Mouse (Mus musculus) hindbrain, postnatal 0 days (tissue): ENCODE measurements around the gene Meioc. TPM values are rescaled to one million over a fixed set of nuclear protein-coding genes. Genes with fewer than 3 reads are reported as not detected.

ENCODE experiments used
- ATAC-seq: fragments of 200-750 bp; cut with Nextera tagmentation; 2 replicates; pipeline ENCODE4 v1.8.0; 2017; ENCODE audit warnings: mild to moderate bottlenecking, moderate TSS enrichment, moderate library complexity
- DNase-seq: peaks from one replicate; pipeline ENCODE4 v3.0.0-alpha.2; 2015; ENCODE audit warnings: low spot score
- H3K27ac ChIP-seq: fragments of 300-500 bp; sonication (generic); 2 replicates; pipeline ENCODE4 v1.5.1; 2014; ENCODE audit warnings: mild to moderate bottlenecking
- H3K27me3 ChIP-seq: fragments of 300-500 bp; sonication (generic); 2 replicates; pipeline ENCODE4 v1.6.1; 2014; ENCODE audit warnings: low read length, mixed read lengths; ENCODE audit not compliant: insufficient read depth
- H3K36me3 ChIP-seq: fragments of 300-500 bp; sonication (generic); 2 replicates; pipeline ENCODE4 v1.6.1; 2014; ENCODE audit warnings: low read length, mixed read lengths; ENCODE audit not compliant: insufficient read depth
- H3K4me1 ChIP-seq: fragments of 300-500 bp; sonication (generic); 2 replicates; pipeline ENCODE4 v1.6.1; 2014; ENCODE audit warnings: antibody characterized with exemption, low read length, mixed read lengths; ENCODE audit not compliant: insufficient read depth
- H3K4me2 ChIP-seq: fragments of 300-500 bp; sonication (generic); 2 replicates; pipeline ENCODE4 v1.6.1; 2014; ENCODE audit warnings: low read depth, mild to moderate bottlenecking, low read length, moderate library complexity, mixed read lengths
- H3K4me3 ChIP-seq: fragments of 300-500 bp; sonication (generic); 2 replicates; pipeline ENCODE4 v1.5.1; 2014; ENCODE audit warnings: low read length
- H3K9ac ChIP-seq: fragments of 300-500 bp; sonication (generic); replicated peaks from 2 replicates; pipeline ENCODE4 v1.6.1; 2014; ENCODE audit warnings: mild to moderate bottlenecking, low read length, moderate library complexity, mixed read lengths
- H3K9me3 ChIP-seq: fragments of 300-500 bp; sonication (generic); 2 replicates; pipeline ENCODE4 v1.6.1; 2016; ENCODE audit warnings: low read length, mixed read lengths
- CTCF ChIP-seq: IDR thresholded peaks from 2 replicates; pipeline ENCODE4 v1.5.1; 2016; ENCODE audit warnings: antibody characterized with exemption, control low read depth, low read depth
- WGBS: fragments of 180-500 bp; shearing (Covaris S2); extraction: QIAGEN DNeasy Blood & Tissue Kit; methylation state at CpG from one replicate; pipeline ENCODE4 v1.1.7; 2014; 5-methylcytosine and 5-hydroxymethylcytosine counted together
- polyA plus RNA-seq: library from polyadenylated mRNA; unstranded; fragments of >200 nt; fragmentation: Nextera tagmentation; extraction: Ambion mirVana; gene quantifications from 2 replicates; pipeline ENCODE4 v1.2.1, GENCODE M21; 2015
- total RNA-seq: library from RNA; depleted of rRNA; stranded (reverse); fragments of >200 nt; gene quantifications from 2 replicates; pipeline ENCODE4 v1.2.3, GENCODE M21; 2014; rRNA removed

Gene Meioc
- total RNA-seq (0.65 TPM in 1 of 2 replicates, not detected in the other), polyA plus RNA-seq (0.24 and 0.32 TPM in 2 replicates)

DNA sequence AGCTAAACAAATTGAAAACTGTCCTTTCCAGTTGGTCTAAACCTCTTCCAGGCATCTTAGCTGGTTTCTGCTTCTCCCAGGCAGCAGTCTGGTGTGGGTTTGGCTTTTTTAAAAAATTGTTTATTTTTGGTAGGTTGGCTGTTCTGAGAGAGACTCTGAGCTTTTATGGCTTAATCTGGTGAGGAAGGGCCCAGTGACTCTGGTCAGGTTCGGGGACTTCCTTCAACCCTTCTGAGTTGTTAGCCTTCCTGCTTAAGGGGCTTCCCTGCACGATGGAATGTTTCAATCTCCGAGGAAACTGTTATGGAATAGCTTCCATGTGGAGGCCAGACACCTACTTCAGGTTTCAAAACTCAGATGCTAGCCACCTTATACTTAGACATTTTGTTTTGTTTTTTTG lies at the start of gene Meioc:
TSS of gene Meioc (plus strand) at position 301 of the 400 bp plus-strand sequence.
- DNase-seq (no peak), ATAC-seq (no peak)
- H3K9me3 ChIP-seq = peaks cover 6% of the 10 kb centered on the region
- WGBS = 85% methylated on average over 3 of the region's 3 CpGs
- no peaks in the 10 kb centered on the region for H3K36me3 ChIP-seq
- no peak within 1 kb of the TSS for H3K9ac ChIP-seq
- TF ChIP-seq CTCF = no peak
- no peak within 1 kb of the TSS for H3K4me3 ChIP-seq
- peaks cover 11% of the 10 kb centered on the region; the same call in 1 of the 2 replicates for H3K27me3 ChIP-seq
- H3K4me1 ChIP-seq = no peaks in the 10 kb centered on the region
- H3K27ac ChIP-seq = no peak within 1 kb of the TSS
- no peak within 1 kb of the TSS for H3K4me2 ChIP-seq

DNA sequence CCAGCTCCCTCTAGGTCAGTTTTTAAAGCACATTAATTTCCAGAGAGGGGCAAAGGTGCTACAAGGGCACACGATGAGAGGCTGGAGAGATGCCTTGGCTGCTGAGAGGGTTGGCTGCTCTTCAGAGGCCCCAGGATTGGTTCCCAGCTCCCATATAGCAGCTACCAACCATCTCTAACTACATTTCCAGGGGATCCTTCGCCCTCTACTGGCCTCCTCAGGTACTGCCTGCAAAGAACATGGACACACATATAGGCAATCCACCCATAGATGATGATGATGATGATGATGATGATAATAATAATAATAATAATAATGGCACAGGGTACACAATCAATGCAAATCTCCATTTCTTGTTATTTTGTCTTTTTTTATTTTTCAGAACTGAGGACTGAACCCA lies 44.1 kb upstream of the Meioc start:
- H3K4me3 ChIP-seq = no peak overlapping the region
- no peaks in the 10 kb centered on the region for H3K27me3 ChIP-seq
- peaks cover 10% of the 10 kb centered on the region for H3K4me1 ChIP-seq
- H3K27ac ChIP-seq = no peak overlapping the region
- ATAC-seq (no peak), DNase-seq (no peak)
- no peak overlapping the region for H3K4me2 ChIP-seq
- no peak overlapping the region for H3K9ac ChIP-seq
- H3K9me3 ChIP-seq = no peaks in the 10 kb centered on the region
- H3K36me3 ChIP-seq = no peaks in the 10 kb centered on the region
- TF ChIP-seq CTCF = 0 out of 2 replicates have a peak, but pooled peaks have one; percentile 20
- 60% methylated on average over 2 of the region's 2 CpGs for WGBS

DNA sequence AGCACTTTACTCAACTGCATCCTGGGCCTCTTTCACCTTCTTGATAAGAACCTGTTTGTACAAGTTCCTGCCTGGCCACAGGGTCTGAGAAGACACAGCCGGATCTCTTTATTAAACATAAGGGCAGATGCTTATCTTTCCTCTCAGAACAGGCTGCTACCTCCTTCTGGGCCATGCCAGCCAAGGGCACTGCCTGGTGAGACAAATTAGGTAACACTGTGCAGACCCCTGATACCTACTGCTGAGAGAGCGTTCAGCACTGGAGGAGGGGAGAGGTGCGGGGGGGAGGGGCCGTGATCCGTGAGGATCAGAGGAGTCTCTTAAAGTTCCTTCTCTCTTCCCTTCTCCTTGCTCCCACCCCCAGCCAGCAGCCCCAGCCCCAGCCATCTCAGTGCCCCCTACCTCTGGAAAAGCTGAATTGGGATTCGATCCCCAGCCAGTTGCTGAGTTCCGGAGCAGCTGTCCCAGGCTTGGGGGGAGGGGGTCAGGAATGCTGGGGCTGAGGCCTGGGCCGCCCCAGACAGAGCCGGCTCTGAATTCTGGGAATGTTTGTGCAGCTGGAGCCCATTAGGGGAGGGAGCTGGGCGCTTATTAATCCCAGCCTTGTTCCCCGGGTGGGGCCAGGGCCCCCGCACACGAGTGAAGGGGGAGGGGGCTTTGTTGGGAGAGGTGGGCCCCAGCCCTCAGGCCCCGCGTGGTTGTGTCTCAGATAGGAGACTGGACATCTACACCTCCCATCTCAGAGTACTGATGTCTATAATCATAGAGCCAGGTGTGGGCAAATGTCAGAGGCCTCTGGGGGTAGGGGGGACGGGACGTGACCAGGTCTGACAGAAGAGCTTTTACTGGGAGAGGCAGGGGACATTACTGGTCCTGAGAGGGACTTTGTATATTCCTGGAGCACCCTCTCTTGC lies 39.4 kb upstream of the Meioc start:
- ATAC-seq = peak; percentile 43; the same call in 1 of the 2 replicates
- H3K27ac ChIP-seq = peak overlapping the region; percentile 58; the same call in 1 of the 2 replicates
- H3K4me2 ChIP-seq = 0 out of 2 replicates have a peak overlapping the region, but pooled peaks have one; percentile 1
- H3K4me3 ChIP-seq = no peak overlapping the region
- no peaks in the 10 kb centered on the region for H3K27me3 ChIP-seq
- H3K36me3 ChIP-seq = no peaks in the 10 kb centered on the region
- 10% methylated on average over 17 of the region's 17 CpGs for WGBS
- peaks cover 20% of the 10 kb centered on the region for H3K4me1 ChIP-seq
- TF ChIP-seq CTCF = no peak
- peak; percentile 31 for DNase-seq
- peak overlapping the region; percentile 17; the same call in 1 of the 2 replicates for H3K9ac ChIP-seq
- no peaks in the 10 kb centered on the region for H3K9me3 ChIP-seq

DNA sequence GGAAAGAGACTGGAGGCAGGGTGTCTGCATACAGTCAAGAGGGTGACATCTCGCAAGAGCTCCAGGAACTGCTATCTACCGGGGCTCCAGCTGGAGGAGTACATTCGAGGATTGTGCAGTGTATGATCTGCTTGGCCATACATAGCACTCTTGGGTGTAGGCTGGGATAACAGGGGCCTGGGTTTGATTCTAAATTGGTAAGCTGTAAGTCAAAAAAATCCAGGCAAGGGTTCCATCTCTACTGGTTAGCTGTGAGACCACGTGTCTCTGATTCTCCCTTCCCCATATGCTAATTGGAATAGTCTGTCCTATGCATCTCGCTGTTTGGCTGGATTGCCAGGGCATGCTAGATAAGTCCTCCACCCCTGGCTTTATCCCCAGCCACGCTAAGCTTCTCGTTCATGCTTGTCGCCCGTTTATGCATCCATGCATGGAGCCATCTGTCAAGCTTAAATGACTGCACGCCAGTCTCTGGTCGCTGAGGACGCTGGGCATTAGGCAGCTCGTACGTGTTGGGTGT lies 38.6 kb upstream of the Meioc start:
- no peaks in the 10 kb centered on the region for H3K27me3 ChIP-seq
- H3K4me3 ChIP-seq = no peak overlapping the region
- WGBS = 19% methylated on average over 14 of the region's 14 CpGs
- no peak for TF ChIP-seq CTCF
- 0 out of 2 replicates have a peak overlapping the region, but pooled peaks have one; percentile 14 for H3K4me2 ChIP-seq
- H3K36me3 ChIP-seq = no peaks in the 10 kb centered on the region
- no peaks in the 10 kb centered on the region for H3K9me3 ChIP-seq
- H3K27ac ChIP-seq = peak overlapping the region; percentile 58; the same call in 1 of the 2 replicates
- H3K4me1 ChIP-seq = peaks cover 20% of the 10 kb centered on the region
- no peak overlapping the region for H3K9ac ChIP-seq
- DNase-seq (peak; percentile 87), ATAC-seq (peak; percentile 84)

DNA sequence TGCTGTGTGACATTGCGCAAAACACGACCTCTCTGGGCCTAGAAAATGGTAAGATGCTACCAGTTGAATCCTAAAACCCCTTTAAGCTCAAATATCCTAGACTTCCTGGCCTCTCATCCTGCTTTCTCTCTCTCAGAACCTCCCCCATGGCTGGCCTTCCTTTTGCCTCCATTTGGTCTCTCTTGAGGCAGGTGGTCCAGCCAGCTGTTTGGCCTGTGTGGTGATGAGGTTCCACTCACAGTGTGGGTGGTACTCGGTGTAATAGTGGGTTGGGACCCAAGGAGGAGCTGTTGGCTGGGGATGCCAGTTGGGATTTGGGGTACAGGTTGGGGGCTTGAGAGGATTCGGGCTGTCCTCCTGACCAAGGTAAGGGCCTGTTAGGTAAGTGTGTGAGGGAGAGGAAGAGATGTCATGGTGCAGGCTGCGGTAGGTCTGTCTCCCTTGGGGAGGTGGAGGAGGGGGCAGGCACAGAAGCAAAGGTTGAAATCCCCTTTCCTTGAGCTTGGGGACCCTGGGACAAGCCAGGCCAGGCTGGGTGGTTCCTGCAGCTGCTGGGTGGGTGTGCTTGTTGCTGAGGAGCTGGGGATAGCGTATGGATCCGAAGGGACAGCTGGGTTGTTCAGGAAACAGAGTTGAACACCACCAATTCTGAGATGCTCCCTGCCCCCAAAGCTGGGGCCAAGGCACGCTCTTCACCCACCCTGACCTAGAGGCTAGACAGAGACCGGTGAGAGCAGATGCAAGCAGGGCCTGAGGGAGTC lies 36.2 kb upstream of the Meioc start:
- no peak for TF ChIP-seq CTCF
- Histone ChIP-seq H3K4me2 (no peak overlapping the region), H3K9me3 (no peaks in the 10 kb centered on the region), H3K27ac (no peak overlapping the region), H3K4me3 (no peak overlapping the region), H3K4me1 (peaks cover 20% of the 10 kb centered on the region), H3K27me3 (no peaks in the 10 kb centered on the region), H3K9ac (no peak overlapping the region), H3K36me3 (no peaks in the 10 kb centered on the region)
- no peak for ATAC-seq
- WGBS = 90% methylated on average over 9 of the region's 9 CpGs
- DNase-seq = no peak

DNA sequence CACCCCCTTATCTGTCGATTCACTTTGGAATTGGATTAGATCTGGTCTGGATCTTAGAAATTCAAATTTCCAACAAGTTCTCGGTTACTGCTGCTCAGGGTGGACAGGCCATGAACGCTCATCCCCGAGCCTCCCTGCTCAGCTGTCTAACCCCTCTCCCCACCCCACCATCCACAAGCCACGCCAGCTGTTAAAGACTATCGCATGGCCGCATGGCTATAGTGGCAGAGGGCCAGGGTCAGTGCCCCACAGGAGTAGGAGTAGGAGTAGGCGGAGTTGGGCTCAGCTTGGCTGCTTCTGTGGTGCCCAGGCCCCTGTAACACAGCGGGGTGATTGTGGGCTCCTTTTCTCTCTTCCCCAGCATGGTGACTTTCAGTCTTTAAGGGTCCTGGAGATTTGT lies 35.0 kb upstream of the Meioc start:
- DNase-seq = peak; percentile 56

More for the DNA sequence above, 35.0 kb upstream of the Meioc start:
- no peak for TF ChIP-seq CTCF
- WGBS = 36% methylated on average over 9 of the region's 9 CpGs
- Histone ChIP-seq H3K4me3 (no peak overlapping the region), H3K9ac (no peak overlapping the region), H3K4me1 (peaks cover 21% of the 10 kb centered on the region), H3K36me3 (no peaks in the 10 kb centered on the region), H3K4me2 (no peak overlapping the region), H3K27me3 (no peaks in the 10 kb centered on the region), H3K27ac (no peak overlapping the region), H3K9me3 (no peaks in the 10 kb centered on the region)
- ATAC-seq = no peak
